7 mouse cellular contexts compared by ENCODE assay signal in the genomic region with DNA sequence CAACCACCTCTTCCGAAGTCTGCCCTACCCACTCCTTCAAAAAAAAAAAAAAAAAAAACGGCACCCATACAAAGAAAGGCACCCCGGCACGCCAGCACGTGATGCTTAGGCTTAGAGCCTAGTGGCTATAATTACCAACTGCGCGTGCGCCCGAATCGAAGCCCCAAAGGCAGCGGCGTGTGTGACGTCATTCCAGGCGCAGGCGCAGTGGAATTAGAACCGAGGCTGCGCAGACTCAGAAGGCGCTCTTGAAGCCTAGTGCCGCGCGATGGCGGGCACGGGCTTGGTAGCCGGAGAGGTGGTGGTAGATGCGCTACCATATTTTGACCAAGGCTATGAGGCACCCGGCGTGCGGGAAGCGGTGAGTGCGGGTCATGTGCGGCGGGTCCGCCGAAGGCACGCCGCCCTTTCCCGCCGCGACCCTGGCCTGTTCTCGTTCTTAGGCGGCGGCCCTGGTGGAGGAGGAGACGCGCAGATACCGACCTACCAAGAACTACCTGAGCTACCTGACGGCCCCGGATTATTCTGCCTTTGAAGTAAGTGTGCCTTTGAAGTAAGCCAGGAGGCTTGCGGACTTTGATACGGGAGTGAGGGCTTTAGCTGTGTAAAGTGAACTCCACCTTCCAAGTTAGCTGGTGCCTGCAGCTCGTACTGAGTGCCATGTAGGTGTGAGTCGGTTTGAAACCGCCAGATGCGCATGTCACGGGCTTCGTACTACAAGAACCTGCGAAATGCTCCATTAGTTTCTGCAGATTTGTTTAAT. TPM values are rescaled to one million over a fixed set of nuclear protein-coding genes. Genes with fewer than 3 reads are reported as not detected.
DNase-seq lines count a peak whose midpoint lies in the region; ATAC-seq and TF ChIP-seq lines count a peak whose summit lies in the region.

TSS of gene Bcas2 (plus strand) at position 151 of the 763 bp plus-strand sequence.

- H3K36me3 ChIP-seq in embryonic facial prominence, embryonic 12.5 days = peaks cover 27% of the 10 kb centered on the region
- peaks cover 4% of the 10 kb centered on the region for H3K36me3 ChIP-seq in kidney, adult 2 months (ENCODE audit: control insufficient read depth, insufficient read depth, low read length)
- peaks cover 32% of the 10 kb centered on the region for H3K36me3 ChIP-seq in limb, embryonic 12.5 days
- peaks cover 17% of the 10 kb centered on the region for H3K36me3 ChIP-seq in midbrain, embryonic 15.5 days (replicated peaks)
- H3K36me3 ChIP-seq in spleen, adult 2 months (ENCODE audit: control insufficient read depth, insufficient read depth, low read length) = peaks cover 16% of the 10 kb centered on the region

- peaks cover 11% of the 10 kb centered on the region for H3K4me1 ChIP-seq in embryonic facial prominence, embryonic 12.5 days
- H3K4me1 ChIP-seq in kidney, adult 2 months (ENCODE audit: control insufficient read depth, insufficient read depth, low read length) = peaks cover 3% of the 10 kb centered on the region; the same call in 1 of the 2 replicates
- H3K4me1 ChIP-seq in limb, embryonic 12.5 days (replicated peaks) = peaks cover 11% of the 10 kb centered on the region
- peaks cover 16% of the 10 kb centered on the region for H3K4me1 ChIP-seq in midbrain, embryonic 15.5 days
- H3K4me1 ChIP-seq in spleen, adult 2 months (ENCODE audit: control insufficient read depth, insufficient read depth, insufficient read length) = peaks cover 3% of the 10 kb centered on the region; the same call in 1 of the 2 replicates

- no peaks in the 10 kb centered on the region for H3K9me3 ChIP-seq in embryonic facial prominence, embryonic 12.5 days
- no peaks in the 10 kb centered on the region for H3K9me3 ChIP-seq in limb, embryonic 12.5 days
- H3K9me3 ChIP-seq in midbrain, embryonic 15.5 days = no peaks in the 10 kb centered on the region

- TF ChIP-seq CTCF in kidney, adult 2 months (conservative IDR thresholded peaks at IDR 0.05; ENCODE audit: insufficient read depth, insufficient read length, low read depth, low read length) = no peak
- no peak for TF ChIP-seq CTCF in spleen, adult 2 months (IDR thresholded peaks at IDR 0.05; ENCODE audit: extremely low read depth, insufficient read depth, insufficient read length, insufficient replicate concordance)

- WGBS in embryonic facial prominence, embryonic 12.5 days = under 1% methylated on average over 56 of the region's 56 CpGs
- WGBS in kidney, adult 2 months = under 1% methylated on average over 56 of the region's 56 CpGs
- WGBS in limb, embryonic 12.5 days = under 1% methylated on average over 56 of the region's 56 CpGs
- WGBS in midbrain, embryonic 15.5 days = under 1% methylated on average over 56 of the region's 56 CpGs
- under 1% methylated on average over 56 of the region's 56 CpGs for WGBS in spleen, adult 2 months

- H3K27me3 ChIP-seq in embryonic facial prominence, embryonic 12.5 days = no peaks in the 10 kb centered on the region
- no peaks in the 10 kb centered on the region for H3K27me3 ChIP-seq in kidney, adult 2 months (replicated peaks; ENCODE audit: control insufficient read depth, insufficient read depth, low read length)
- no peaks in the 10 kb centered on the region for H3K27me3 ChIP-seq in limb, embryonic 12.5 days
- no peaks in the 10 kb centered on the region for H3K27me3 ChIP-seq in midbrain, embryonic 15.5 days (replicated peaks)
- H3K27me3 ChIP-seq in spleen, adult 2 months (ENCODE audit: control insufficient read depth, insufficient read depth, low read length) = no peaks in the 10 kb centered on the region

- H3K4me2 ChIP-seq in embryonic facial prominence, embryonic 12.5 days (replicated peaks) = peak within 1 kb of the TSS; percentile 63
- peak within 1 kb of the TSS; percentile 67 for H3K4me2 ChIP-seq in limb, embryonic 12.5 days
- H3K4me2 ChIP-seq in midbrain, embryonic 15.5 days = peak within 1 kb of the TSS; percentile 60

- peak; percentile 95 for TF ChIP-seq POLR2A in kidney, adult 2 months (IDR thresholded peaks at IDR 0.05; ENCODE audit: low read depth, low read length)
- peak; percentile 86 for TF ChIP-seq POLR2A in spleen, adult 2 months (IDR thresholded peaks at IDR 0.05; ENCODE audit: low read depth, low read length)

- peak; percentile 92 for ATAC-seq in embryonic facial prominence, embryonic 12.5 days (ENCODE audit: insufficient number of reproducible peaks, insufficient read depth, low FRiP score, low TSS enrichment)
- peak; percentile 93 for ATAC-seq in limb, embryonic 12.5 days (ENCODE audit: insufficient number of reproducible peaks, insufficient read depth, low FRiP score, low TSS enrichment, low read depth)
- ATAC-seq in midbrain, embryonic 15.5 days (replicated peaks) = peak; percentile 98

- DNase-seq in adrenal gland, postnatal 25 days = peak; percentile 99
- DNase-seq in heart, adult 18-20 months = peak; percentile 98 to 99
- peak; percentile 99 for DNase-seq in kidney, adult 2 months
- DNase-seq in spleen, adult 2 months (ENCODE audit: low read depth in 1 of 2, low spot score in 2 of 2) = peak; percentile 95 to 99

- H3K9ac ChIP-seq in embryonic facial prominence, embryonic 12.5 days = peak within 1 kb of the TSS; percentile 86
- H3K9ac ChIP-seq in limb, embryonic 12.5 days (replicated peaks) = peak within 1 kb of the TSS; percentile 85
- peak within 1 kb of the TSS; percentile 86 for H3K9ac ChIP-seq in midbrain, embryonic 15.5 days

- peak within 1 kb of the TSS; percentile 72; the same call in 1 of the 2 replicates for H3K27ac ChIP-seq in embryonic facial prominence, embryonic 12.5 days
- peak within 1 kb of the TSS; percentile 33; the same call in 1 of the 2 replicates for H3K27ac ChIP-seq in kidney, adult 2 months (ENCODE audit: insufficient read depth, low read depth, low read length)
- H3K27ac ChIP-seq in limb, embryonic 12.5 days = peak within 1 kb of the TSS; percentile 74
- H3K27ac ChIP-seq in midbrain, embryonic 15.5 days = peak within 1 kb of the TSS; percentile 85
- peak within 1 kb of the TSS; percentile 82 for H3K27ac ChIP-seq in spleen, adult 2 months (ENCODE audit: insufficient read depth, low read length)

- peak within 1 kb of the TSS; percentile 84 for H3K4me3 ChIP-seq in embryonic facial prominence, embryonic 12.5 days
- H3K4me3 ChIP-seq in kidney, adult 2 months (ENCODE audit: insufficient read depth, low read depth, low read length) = peak within 1 kb of the TSS; percentile 89
- peak within 1 kb of the TSS; percentile 83 for H3K4me3 ChIP-seq in limb, embryonic 12.5 days (replicated peaks)
- peak within 1 kb of the TSS; percentile 74 for H3K4me3 ChIP-seq in midbrain, embryonic 15.5 days
- peak within 1 kb of the TSS; percentile 93 for H3K4me3 ChIP-seq in spleen, adult 2 months (ENCODE audit: extremely low read depth, insufficient read depth, insufficient read length)

RNA-seq across cellular contexts. Expression of gene Bcas2, which starts in this region (rescaled TPM):
- 37.7 and 60.3 TPM in 2 replicates for total RNA-seq in adrenal gland, postnatal 25 days (2021)
- polyA plus RNA-seq in embryonic facial prominence, embryonic 12.5 days (2016; fragmentation: Nextera tagmentation; extraction: Ambion mirVana) = 247 TPM in 2 replicates
- total RNA-seq in heart, adult 18-20 months (2021) = 10 to 100 TPM; 48.8 to 51.3 TPM
- polyA plus RNA-seq in kidney, adult 2 months (2012; rRNA removed) = 24.0 and 27.7 TPM in 2 replicates
- 249 and 261 TPM in 2 replicates for polyA plus RNA-seq in limb, embryonic 12.5 days (2016; fragmentation: Nextera tagmentation; extraction: Ambion mirVana)
- 221 and 230 TPM in 2 replicates for polyA plus RNA-seq in midbrain, embryonic 15.5 days (2015; fragmentation: Nextera tagmentation; extraction: Ambion mirVana)
- 15.3 and 21.4 TPM in 2 replicates for polyA plus RNA-seq in spleen, adult 2 months (2012; rRNA removed)

Comparison
In these comparisons a context has a peak if more than half of its experiments do, and no peak if none do; other contexts are left out.
1. Peak in every context shown above with its lines: DNase-seq, ATAC-seq, H3K4me3 ChIP-seq and H3K27ac ChIP-seq.
2. H3K27ac ChIP-seq: peak in every context shown above with its lines; median percentile 85 in midbrain, embryonic 15.5 days; 82 in spleen, adult 2 months; 74 in limb, embryonic 12.5 days; 72 in embryonic facial prominence, embryonic 12.5 days; 33 in kidney, adult 2 months.